Mouse (Mus musculus) spleen, adult 2 months (tissue): ENCODE measurements around the gene Mpc2.
A peak's percentile ranks its signal among the peaks of the same experiment; 100 is the strongest.

Experiments used
- CTCF ChIP-seq: fragments of 200-500 bp; IDR thresholded peaks from 2 replicates; pipeline ENCODE4 v1.5.1; 2011; ENCODE audit warnings: mild to moderate bottlenecking, inconsistent platforms; ENCODE audit not compliant: insufficient read depth, insufficient read length, insufficient replicate concordance; ENCODE audit errors: extremely low read depth
- POLR2A ChIP-seq: fragments of 200-500 bp; IDR thresholded peaks from 2 replicates; pipeline ENCODE4 v1.6.1; 2011; ENCODE audit warnings: low read depth, low read length, inconsistent platforms

- TF ChIP-seq CTCF: peak; percentile 24; the same call in 1 of the 2 replicates
- TF ChIP-seq POLR2A: no peak
Observed at GRCm38 (mm10) chr1:165503307-165504024, 43.0 kb downstream of the Mpc2 start.
